Mouse (Mus musculus) megakaryocyte progenitor cell, adult 5-6 weeks (primary cell): Measurements from ENCODE around the gene Sstr2. TPM values are rescaled to one million over a fixed set of nuclear protein-coding genes. Genes with fewer than 3 reads are reported as not detected.

Experiments
- ATAC-seq: replicated peaks from 2 replicates; pipeline ENCODE4 v1.8.0; 2016; ENCODE audit warnings: mild to moderate bottlenecking, moderate TSS enrichment, inconsistent platforms; ENCODE audit not compliant: poor library complexity
- total RNA-seq, 2 experiments: library from RNA; stranded (forward) in 1 of 2; stranded (reverse) in 1 of 2; fragments of 157-497, 149-512 nt in 1 of 2; fragments of 200-1000 nt in 1 of 2; gene quantifications; 2 replicates each; pipeline versions ENCODE4 v1.2.3 to v1.2.4; 2015 to 2017

The Sstr2 gene
- 0.35 and 0.46 TPM in 2 replicates for total RNA-seq (2015)
- total RNA-seq (2017): 1.6 TPM in 1 of 2 replicates, not detected in the other

DNA sequence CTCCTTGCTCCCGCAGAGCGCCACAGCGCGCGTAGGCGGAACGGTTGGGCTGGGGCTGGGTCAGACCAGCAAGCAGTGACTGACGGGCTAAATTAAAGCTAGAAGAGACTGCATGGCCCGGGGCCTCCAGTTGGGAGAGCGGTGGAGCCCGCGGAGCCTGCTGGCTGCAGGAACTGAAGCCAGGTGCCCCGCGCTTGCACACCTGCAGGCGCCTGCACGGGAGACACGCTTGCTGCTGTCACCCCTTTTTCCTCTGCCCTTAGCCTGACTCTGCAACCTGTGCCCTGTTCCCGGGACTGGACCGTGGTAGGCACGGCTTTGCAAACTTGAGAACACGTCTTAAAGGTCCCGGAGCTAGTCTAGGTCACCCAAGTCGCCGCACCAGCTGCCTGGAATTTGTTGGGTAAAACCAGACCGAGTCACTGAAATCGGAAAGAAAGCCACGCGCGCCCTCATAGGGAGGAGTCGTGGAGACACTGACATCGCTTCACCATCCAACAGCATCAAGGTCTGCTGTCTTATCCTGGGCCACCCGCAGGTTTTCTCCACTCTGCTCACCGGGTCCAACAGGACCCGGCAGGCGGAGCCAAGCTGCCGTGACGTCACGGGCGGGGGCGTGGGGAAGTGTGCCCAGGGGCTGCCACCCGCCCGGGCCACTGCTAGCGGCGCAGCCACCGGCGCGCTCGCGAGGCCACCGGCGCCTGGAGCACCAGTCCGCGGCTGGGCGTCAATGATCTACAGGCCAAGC is at the start of gene Sstr2:
Gene Sstr2 (plus strand): TSS at position 671 of the 748 bp plus-strand sequence.
- peak; percentile 47 for ATAC-seq

- ATAC-seq: no peak
Measured at GRCm38 (mm10) chr11:113571616-113572015, 47.5 kb upstream of the Sstr2 start.

GRCm38 (mm10) chr11:113572641-113573040 is 46.5 kb upstream of the Sstr2 start:
- ATAC-seq: no peak

DNA sequence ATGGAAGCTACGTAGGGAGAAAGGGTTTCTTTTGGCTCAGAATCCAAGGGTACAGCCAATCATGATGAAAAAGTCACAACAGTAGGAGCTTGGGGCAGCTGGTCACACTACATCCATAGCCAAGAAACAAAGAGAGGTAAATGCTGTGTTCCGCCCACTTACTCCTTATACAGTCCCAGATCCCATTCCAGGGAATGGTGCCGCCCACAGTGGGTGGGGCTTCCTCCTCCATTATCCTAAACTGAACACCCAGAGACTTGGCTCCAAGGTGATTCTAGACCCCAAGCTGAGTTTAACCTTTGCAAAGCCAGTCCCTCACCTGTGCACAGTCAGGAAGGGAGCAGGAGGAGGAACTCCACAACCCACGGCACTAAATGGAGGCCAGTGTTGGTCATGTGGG is 41.9 kb upstream of the Sstr2 start:
- no peak for ATAC-seq

DNA sequence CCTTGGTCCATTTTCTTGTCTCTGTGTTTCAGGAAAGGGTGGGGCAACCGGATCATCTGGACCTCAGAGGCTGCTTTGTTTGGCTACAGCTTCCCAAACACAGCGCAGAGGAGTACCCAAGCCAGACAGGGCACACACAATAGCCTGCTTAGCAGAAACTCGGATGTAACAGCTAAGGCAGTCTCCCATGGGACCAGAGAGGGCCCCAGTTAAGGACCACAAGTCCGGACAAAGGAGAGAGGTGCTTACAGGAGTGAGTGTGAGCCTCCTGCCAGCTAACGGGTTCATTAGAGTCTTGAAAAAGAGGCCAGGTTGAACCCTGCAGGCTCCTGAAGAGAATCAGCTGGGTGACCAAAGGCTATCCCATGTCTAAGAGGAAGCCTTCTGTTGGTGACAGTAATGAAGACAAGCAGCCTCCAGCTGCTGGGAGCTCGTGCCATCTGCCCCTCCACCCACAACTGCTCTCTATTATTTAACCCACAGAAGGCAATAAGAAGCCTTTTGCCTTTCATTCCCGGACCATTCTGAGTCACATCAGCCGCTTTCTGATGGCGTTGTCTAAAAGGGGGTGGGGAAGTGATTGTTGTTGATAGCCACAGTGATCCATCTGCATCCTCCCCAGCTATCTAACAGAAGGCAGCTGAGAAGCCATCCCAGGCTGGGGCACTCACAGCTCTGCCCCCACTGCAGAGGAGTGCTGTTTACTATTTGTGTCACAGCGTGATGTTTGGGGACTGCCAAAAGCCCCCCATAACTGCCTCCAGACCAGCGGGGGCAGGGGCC is 35.1 kb upstream of the Sstr2 start:
- ATAC-seq: no peak

- ATAC-seq: no peak
Measured at GRCm38 (mm10) chr11:113586423-113586822, 32.7 kb upstream of the Sstr2 start.

DNA sequence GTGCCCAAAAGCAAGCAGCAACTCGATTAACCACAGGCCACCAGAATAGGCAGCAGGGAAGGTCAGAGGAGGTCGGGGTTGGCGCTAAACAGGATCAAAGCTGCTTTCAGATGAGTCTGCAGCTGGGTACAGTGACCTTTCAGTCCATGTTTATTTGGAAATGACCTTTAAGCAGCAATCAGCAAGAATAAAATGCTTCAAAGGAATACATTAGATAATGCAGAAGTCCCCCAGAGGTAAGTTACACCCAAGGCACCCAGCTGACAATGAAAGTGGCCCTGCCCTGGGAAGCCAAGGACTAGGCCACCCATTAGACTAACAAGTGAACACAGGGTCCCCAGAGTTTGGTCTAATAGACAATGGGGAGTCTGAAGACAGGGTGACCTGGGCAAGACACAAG is 30.2 kb upstream of the Sstr2 start:
- no peak for ATAC-seq

DNA sequence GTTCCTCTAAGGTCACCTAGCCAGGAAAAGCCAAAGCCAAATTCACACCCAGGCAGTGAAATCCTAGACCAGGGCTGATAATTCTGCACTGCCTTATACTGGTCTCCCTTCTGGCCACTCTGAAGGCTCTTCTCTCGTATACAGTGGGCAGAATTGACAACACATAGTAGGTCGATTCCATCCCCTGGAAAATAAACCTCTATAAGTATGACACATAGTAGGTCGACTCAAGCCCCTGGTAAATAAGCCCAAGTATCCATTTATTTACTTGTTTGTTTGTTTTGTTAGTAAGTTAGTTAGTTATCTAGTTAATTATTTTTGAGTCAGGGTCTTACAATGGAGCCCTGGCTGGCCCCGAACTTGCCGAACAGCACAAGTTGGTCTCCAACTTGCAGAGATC is 24.0 kb upstream of the Sstr2 start:
- no peak for ATAC-seq

GRCm38 (mm10) chr11:113597632-113598031 is 21.5 kb upstream of the Sstr2 start:
- no peak for ATAC-seq

GRCm38 (mm10) chr11:113600526-113601245 is 18.5 kb upstream of the Sstr2 start:
- no peak for ATAC-seq

GRCm38 (mm10) chr11:113601616-113602343 is 17.4 kb upstream of the Sstr2 start:
- no peak for ATAC-seq

- ATAC-seq: no peak
Measured at GRCm38 (mm10) chr11:113607556-113607955, 11.6 kb upstream of the Sstr2 start.

GRCm38 (mm10) chr11:113609581-113609980 is 9.6 kb upstream of the Sstr2 start:
- no peak for ATAC-seq

GRCm38 (mm10) chr11:113610266-113610665 is 8.9 kb upstream of the Sstr2 start:
- no peak for ATAC-seq

DNA sequence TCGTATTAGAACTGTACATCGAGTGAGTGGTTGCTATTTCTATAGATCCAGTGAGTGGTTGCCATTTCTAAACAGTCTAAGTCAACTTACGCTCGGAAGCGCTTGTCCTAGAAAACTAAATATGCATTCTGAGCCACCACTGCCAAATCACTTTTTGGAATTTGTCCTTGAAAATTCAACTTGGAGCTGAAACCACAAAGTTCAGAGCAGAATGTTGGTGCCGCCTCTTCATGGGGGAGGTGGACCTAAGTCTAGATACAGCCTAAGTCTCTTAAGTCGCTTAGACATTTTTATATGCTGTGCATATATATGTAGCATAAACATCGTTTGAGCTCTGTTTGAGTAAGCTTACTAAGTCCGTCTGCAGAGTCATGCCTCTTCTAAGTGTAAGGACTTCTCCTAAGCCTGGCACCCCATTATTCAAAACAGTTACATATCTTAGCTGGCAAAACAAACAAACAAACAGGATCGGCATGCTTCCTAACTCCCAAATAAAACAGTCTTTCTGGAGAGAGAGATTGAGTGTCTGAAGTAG is 8.0 kb upstream of the Sstr2 start:
- no peak for ATAC-seq

DNA sequence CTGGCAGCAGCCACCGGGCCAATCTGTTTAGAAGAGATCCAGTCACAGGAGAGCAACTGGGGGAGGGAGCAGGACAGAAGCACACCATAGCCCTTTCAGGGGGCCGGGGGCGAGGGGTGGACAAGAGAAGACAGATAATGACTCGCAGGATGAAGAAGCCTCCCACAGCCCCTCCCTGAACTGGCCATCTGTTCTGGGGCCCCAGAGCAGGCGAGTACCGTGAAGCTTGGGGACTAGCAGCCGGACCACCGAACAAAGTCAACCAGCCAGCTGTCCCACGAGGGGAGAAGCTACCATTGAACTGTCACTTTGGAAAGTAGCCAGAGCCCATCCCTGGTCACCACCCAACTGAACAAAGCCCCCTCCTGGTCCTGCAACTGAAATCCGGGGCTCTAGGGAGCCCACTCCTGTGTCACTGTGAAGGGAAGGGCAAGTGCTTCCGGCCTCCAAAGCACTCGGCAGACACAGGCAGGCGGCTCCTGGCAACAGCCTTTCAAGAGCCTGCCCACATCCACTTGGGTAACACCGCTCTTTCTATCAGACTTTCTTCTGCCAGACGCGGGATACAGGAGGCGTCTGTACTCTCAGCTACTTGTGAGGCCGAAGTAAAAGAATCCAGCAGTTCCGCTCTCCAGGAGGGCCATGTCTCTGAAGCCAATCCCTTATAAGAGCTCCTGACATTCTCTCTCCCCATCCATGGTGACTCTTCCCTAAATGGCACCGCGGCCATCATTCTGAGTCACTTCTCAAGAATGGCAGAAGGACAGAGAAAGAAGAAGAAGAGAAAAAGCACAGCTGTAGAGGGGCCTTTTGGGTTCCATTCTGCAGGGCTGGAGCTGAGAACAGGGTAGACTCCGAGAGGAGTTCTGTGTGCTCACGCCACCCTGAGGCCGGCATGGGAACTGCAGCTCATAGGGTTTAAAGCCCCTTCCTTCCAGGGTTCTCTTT is 7.2 kb upstream of the Sstr2 start:
- ATAC-seq: peak; percentile 84

DNA sequence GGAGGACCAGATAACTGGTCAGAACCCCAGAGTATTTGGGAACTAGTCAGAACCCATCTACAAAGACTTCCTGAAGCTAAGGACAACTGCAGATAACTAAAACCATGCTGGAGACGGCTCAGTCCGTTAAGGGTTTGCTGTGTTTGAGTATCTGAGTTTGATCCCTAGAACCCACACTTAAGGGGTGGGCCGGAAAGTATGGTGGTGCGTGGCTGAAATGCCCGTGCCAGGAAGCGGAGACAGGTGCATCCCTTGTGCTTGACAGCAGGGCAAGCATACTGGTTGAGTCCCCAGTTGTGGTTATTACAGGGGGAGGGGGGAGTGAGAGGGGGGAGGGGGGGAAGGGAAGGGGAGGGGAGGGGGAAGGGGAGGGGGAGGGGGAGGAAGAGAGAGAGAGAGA is 4.7 kb upstream of the Sstr2 start:
- peak; percentile 38 for ATAC-seq

- peak; percentile 72 for ATAC-seq
Measured at GRCm38 (mm10) chr11:113617132-113617911, 1.8 kb upstream of the Sstr2 start.

DNA sequence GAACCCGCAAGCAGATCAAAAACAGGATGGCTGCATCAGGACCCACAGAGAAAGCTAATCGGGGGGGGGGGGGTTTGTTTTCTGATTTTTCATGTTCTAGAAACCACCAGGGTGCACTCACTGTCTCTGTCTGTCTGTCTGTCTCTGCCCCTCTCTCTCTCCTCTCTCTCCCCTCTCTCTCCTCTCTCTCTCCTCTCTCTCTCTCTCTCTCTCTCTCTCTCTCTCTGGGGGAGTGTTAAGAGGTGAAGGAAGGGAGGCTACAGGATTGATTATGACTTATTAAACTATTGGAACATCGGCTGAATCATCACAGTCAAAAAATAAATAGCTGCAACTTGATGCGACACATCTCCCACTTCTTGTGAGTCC is 855 bp upstream of the Sstr2 start:
- no peak for ATAC-seq
